Mouse (Mus musculus) lung, postnatal 14 days (tissue): ENCODE measurements around the gene Lrpprc.

Experiments used
- DNase-seq: peaks from one replicate; pipeline ENCODE4 v3.0.0; 2021

Gene Lrpprc

GRCm38 (mm10) chr17:84658951-84659350 lies 131.6 kb downstream of the Lrpprc start:
- DNase-seq = no peak

GRCm38 (mm10) chr17:84658195-84658594 lies 132.4 kb downstream of the Lrpprc start:
- no peak for DNase-seq

GRCm38 (mm10) chr17:84657782-84658181 lies 132.8 kb downstream of the Lrpprc start:
- no peak for DNase-seq

- no peak for DNase-seq
These were observed 133.2 kb downstream of the Lrpprc start for GRCm38 (mm10) chr17:84657422-84657732.

- DNase-seq = no peak
These were observed 133.8 kb downstream of the Lrpprc start for GRCm38 (mm10) chr17:84656653-84657421.

GRCm38 (mm10) chr17:84656205-84656604 lies 134.4 kb downstream of the Lrpprc start:
- DNase-seq = no peak
